Mouse (Mus musculus): ENCODE measurements around the gene Galns. TPM values are rescaled to one million over a fixed set of nuclear protein-coding genes. Genes with fewer than 3 reads are reported as not detected.
"Not testable (repeated sequence)": the region's sequence is repeated elsewhere in the genome, so short reads cannot be mapped to it uniquely, and the experiment has no call there.

The Galns gene
- polyA plus RNA-seq, 1 experiment from 2014 or later: 5.5 TPM

- Histone ChIP-seq H3K27ac (replicated peaks) (no peak overlapping the region), H3K4me3 (no peak overlapping the region), H3K36me3 (no peaks in the 10 kb centered on the region), H3K4me2 (no peak overlapping the region), H3K9ac (no peak overlapping the region), H3K4me1 (replicated peaks) (peaks cover 38% of the 10 kb centered on the region), H3K9me3 (no peaks in the 10 kb centered on the region), H3K27me3 (no peaks in the 10 kb centered on the region)
- 70% methylated on average over 14 of the region's 15 CpGs for WGBS
- ATAC-seq (ENCODE audit: low read depth): no peak
Observed at GRCm38 (mm10) chr8:122580926-122581325, 30.3 kb downstream of the Galns start.

- H3K4me3 ChIP-seq: no peak overlapping the region
- ATAC-seq (ENCODE audit: low read depth): no peak
- H3K4me1 ChIP-seq (replicated peaks): peaks cover 43% of the 10 kb centered on the region
- no peaks in the 10 kb centered on the region for H3K9me3 ChIP-seq
- H3K36me3 ChIP-seq: no peaks in the 10 kb centered on the region
- no peaks in the 10 kb centered on the region for H3K27me3 ChIP-seq
- H3K27ac ChIP-seq (replicated peaks): no peak overlapping the region
- no peak overlapping the region for H3K4me2 ChIP-seq
- H3K9ac ChIP-seq: no peak overlapping the region
- 17% methylated on average over 7 of the region's 7 CpGs for WGBS
Observed at GRCm38 (mm10) chr8:122579196-122579595, 32.1 kb downstream of the Galns start.

- Histone ChIP-seq H3K9me3 (no peaks in the 10 kb centered on the region), H3K4me2 (peak overlapping the region; percentile 80), H3K4me1 (replicated peaks) (peaks cover 55% of the 10 kb centered on the region), H3K9ac (peak overlapping the region; percentile 82), H3K36me3 (peaks cover 8% of the 10 kb centered on the region), H3K27ac (replicated peaks) (peak overlapping the region; percentile 75), H3K4me3 (peak overlapping the region; percentile 60), H3K27me3 (no peaks in the 10 kb centered on the region)
- 38% methylated on average over 10 of the region's 10 CpGs for WGBS
- ATAC-seq (ENCODE audit: low read depth): peak; percentile 53
Observed at GRCm38 (mm10) chr8:122577116-122577515, 34.1 kb downstream of the Galns start.

GRCm38 (mm10) chr8:122576648-122577022 is 34.6 kb downstream of the Galns start, which contains the start of gene Aprt:
TSS of gene Aprt (minus strand) at chr8:122576909.
- no peaks in the 10 kb centered on the region for H3K27me3 ChIP-seq
- H3K4me3 ChIP-seq: peak within 1 kb of the TSS; percentile 60
- ATAC-seq (ENCODE audit: low read depth): peak; percentile 89
- H3K36me3 ChIP-seq: peaks cover 13% of the 10 kb centered on the region
- H3K4me1 ChIP-seq (replicated peaks): peaks cover 55% of the 10 kb centered on the region
- no peaks in the 10 kb centered on the region for H3K9me3 ChIP-seq
- peak within 1 kb of the TSS; percentile 80 for H3K4me2 ChIP-seq
- peak within 1 kb of the TSS; percentile 82 for H3K9ac ChIP-seq
- under 1% methylated on average over 39 of the region's 39 CpGs for WGBS
- peak within 1 kb of the TSS; percentile 75 for H3K27ac ChIP-seq (replicated peaks)

- Histone ChIP-seq H3K36me3 (peaks cover 19% of the 10 kb centered on the region), H3K4me3 (peak overlapping the region; percentile 60), H3K4me2 (peak overlapping the region; percentile 80), H3K9me3 (no peaks in the 10 kb centered on the region), H3K4me1 (replicated peaks) (peaks cover 55% of the 10 kb centered on the region), H3K9ac (peak overlapping the region; percentile 82), H3K27ac (replicated peaks) (peak overlapping the region; percentile 75), H3K27me3 (no peaks in the 10 kb centered on the region)
- 18% methylated on average over 21 of the region's 21 CpGs for WGBS
- peak; percentile 45 for ATAC-seq (ENCODE audit: low read depth)
Observed at GRCm38 (mm10) chr8:122575735-122576647, 35.3 kb downstream of the Galns start.

- peaks cover 26% of the 10 kb centered on the region for H3K36me3 ChIP-seq
- H3K4me2 ChIP-seq: peak overlapping the region; percentile 80
- 77% methylated on average over 8 of the region's 8 CpGs for WGBS
- H3K9me3 ChIP-seq: no peaks in the 10 kb centered on the region
- ATAC-seq (ENCODE audit: low read depth): no peak
- H3K4me3 ChIP-seq: peak overlapping the region; percentile 60
- peaks cover 55% of the 10 kb centered on the region for H3K4me1 ChIP-seq (replicated peaks)
- peak overlapping the region; percentile 82; the same call in 1 of the 2 replicates for H3K9ac ChIP-seq
- no peaks in the 10 kb centered on the region for H3K27me3 ChIP-seq
- no peak overlapping the region for H3K27ac ChIP-seq (replicated peaks)
Observed at GRCm38 (mm10) chr8:122575286-122575685, 36.0 kb downstream of the Galns start.

- H3K9ac ChIP-seq: no peak overlapping the region
- 52% methylated on average over 10 of the region's 10 CpGs for WGBS
- H3K4me2 ChIP-seq: peak overlapping the region; percentile 80
- no peak overlapping the region for H3K27ac ChIP-seq (replicated peaks)
- no peak for ATAC-seq (ENCODE audit: low read depth)
- no peaks in the 10 kb centered on the region for H3K27me3 ChIP-seq
- H3K4me3 ChIP-seq: no peak overlapping the region
- peaks cover 29% of the 10 kb centered on the region for H3K36me3 ChIP-seq
- H3K4me1 ChIP-seq (replicated peaks): peaks cover 52% of the 10 kb centered on the region
- no peaks in the 10 kb centered on the region for H3K9me3 ChIP-seq
Observed at GRCm38 (mm10) chr8:122574667-122575251, 36.5 kb downstream of the Galns start.

- peaks cover 49% of the 10 kb centered on the region for H3K4me1 ChIP-seq (replicated peaks)
- H3K9ac ChIP-seq: no peak overlapping the region
- 35% methylated on average over 3 of the region's 3 CpGs for WGBS
- H3K9me3 ChIP-seq: no peaks in the 10 kb centered on the region
- H3K4me2 ChIP-seq: 0 out of 2 replicates have a peak overlapping the region, but pooled peaks have one; percentile 80
- H3K4me3 ChIP-seq: no peak overlapping the region
- H3K27ac ChIP-seq (replicated peaks): no peak overlapping the region
- no peaks in the 10 kb centered on the region for H3K27me3 ChIP-seq
- no peak for ATAC-seq (ENCODE audit: low read depth)
- peaks cover 29% of the 10 kb centered on the region for H3K36me3 ChIP-seq
Observed at GRCm38 (mm10) chr8:122574264-122574663, 37.0 kb downstream of the Galns start.

- 37% methylated on average over 9 of the region's 9 CpGs for WGBS
- Histone ChIP-seq H3K9me3 (no peaks in the 10 kb centered on the region), H3K9ac (no peak overlapping the region)
Observed at GRCm38 (mm10) chr8:122573577-122573976, 37.7 kb downstream of the Galns start.

GRCm38 (mm10) chr8:122573176-122573575 is 38.1 kb downstream of the Galns start:
- H3K4me2 ChIP-seq; H3K9ac ChIP-seq; H3K27ac ChIP-seq (replicated peaks); ATAC-seq (ENCODE audit: low read depth); H3K27me3 ChIP-seq; H3K4me3 ChIP-seq; H3K9me3 ChIP-seq: not testable (repeated sequence)
- Histone ChIP-seq H3K4me1 (replicated peaks) (peaks cover 56% of the 10 kb centered on the region), H3K36me3 (peaks cover 29% of the 10 kb centered on the region)
- WGBS: 21% methylated on average over 4 of the region's 4 CpGs

More at GRCm38 (mm10) chr8:122573577-122573976, 37.7 kb downstream of the Galns start:
- Histone ChIP-seq H3K4me3 (no peak overlapping the region), H3K4me2 (no peak overlapping the region), H3K27me3 (no peaks in the 10 kb centered on the region), H3K36me3 (peaks cover 29% of the 10 kb centered on the region), H3K27ac (replicated peaks) (no peak overlapping the region), H3K4me1 (replicated peaks) (peaks cover 52% of the 10 kb centered on the region)
- no peak for ATAC-seq (ENCODE audit: low read depth)

- Histone ChIP-seq H3K27me3 (no peaks in the 10 kb centered on the region), H3K9ac (no peak overlapping the region), H3K27ac (replicated peaks) (no peak overlapping the region), H3K9me3 (no peaks in the 10 kb centered on the region), H3K36me3 (peaks cover 29% of the 10 kb centered on the region), H3K4me1 (replicated peaks) (peaks cover 57% of the 10 kb centered on the region), H3K4me2 (no peak overlapping the region), H3K4me3 (no peak overlapping the region)
- 92% methylated on average over 3 of the region's 3 CpGs for WGBS
- no peak for ATAC-seq (ENCODE audit: low read depth)
Observed at GRCm38 (mm10) chr8:122572751-122573150, 38.5 kb downstream of the Galns start.

GRCm38 (mm10) chr8:122571750-122572267 is 39.5 kb downstream of the Galns start:
- Histone ChIP-seq H3K9me3 (no peaks in the 10 kb centered on the region), H3K36me3 (peaks cover 29% of the 10 kb centered on the region), H3K27ac (replicated peaks) (no peak overlapping the region), H3K4me2 (no peak overlapping the region), H3K4me3 (no peak overlapping the region), H3K9ac (no peak overlapping the region), H3K27me3 (no peaks in the 10 kb centered on the region), H3K4me1 (replicated peaks) (peaks cover 57% of the 10 kb centered on the region)
- ATAC-seq (ENCODE audit: low read depth): no peak
- WGBS: 93% methylated on average over 17 of the region's 17 CpGs

Measured in neural tube, embryonic 13.5 days (tissue).